14 mouse cellular contexts compared by ENCODE assay signal in the genomic region with DNA sequence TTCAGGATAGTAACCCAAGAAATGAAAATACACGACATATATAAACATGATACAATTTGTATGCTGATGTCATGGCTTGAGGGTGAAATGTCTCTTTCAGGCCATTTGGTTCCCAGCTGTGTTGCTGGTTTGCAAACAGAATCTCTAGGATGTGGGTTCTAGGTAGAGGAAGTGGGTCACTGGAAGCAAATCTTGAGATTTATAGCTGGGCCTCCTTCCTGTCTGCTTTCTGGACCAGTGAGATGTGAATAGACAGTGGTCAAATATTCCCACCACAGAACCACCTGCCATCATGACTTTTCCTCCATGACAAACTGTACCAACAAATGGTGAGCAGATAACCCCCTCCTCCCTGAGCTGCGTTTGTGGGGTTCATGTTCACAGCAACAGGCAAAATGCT.
"Had no signal": no experiment of that assay in that cellular context is flagged by ENCODE, and none has a peak within 500 bp of the region (broad histone marks: within the 10 kb centered on the region; RNA-seq: fewer than 3 reads in every experiment).

No protein-coding gene starts in this region.

- ATAC-seq: intestine, postnatal 0 days had no signal

- DNase-seq: kidney, adult 2 months; kidney, postnatal 10 days; kidney, postnatal 36 days; layer of hippocampus, postnatal 36 days; liver, embryonic 13.5 days; lung, adult 2 months; lung, postnatal 14 days; lung, postnatal 4 days; midbrain, embryonic 14.5 days; retina, postnatal 1 day; right cerebral cortex, postnatal 25 days; spleen, adult 18-20 months; thymus, postnatal 4 days had no signal
